Mouse (Mus musculus): ENCODE data around the gene Ppp1r2. TPM values are rescaled to one million over a fixed set of nuclear protein-coding genes. Genes with fewer than 3 reads are reported as not detected.
A peak's percentile ranks its signal among the peaks of the same experiment; 100 is the strongest.
"Not testable (repeated sequence)": the region's sequence is repeated elsewhere in the genome, so short reads cannot be mapped to it uniquely, and the experiment has no call there.

Gene Ppp1r2
- total RNA-seq (2021): 10 to 100 TPM; 92.4 to 97.8 TPM

GRCm38 (mm10) chr16:31274674-31275460 lies at the start of gene Ppp1r2:
Gene Ppp1r2, minus strand, starts transcription at chr16:31275277.
- peak; percentile 85 to 88 for DNase-seq

GRCm38 (mm10) chr16:31321501-31321900 lies 46.4 kb upstream of the Ppp1r2 start:
- no peak for DNase-seq

- DNase-seq: no peak
These were observed 45.9 kb upstream of the Ppp1r2 start for GRCm38 (mm10) chr16:31320954-31321353.

GRCm38 (mm10) chr16:31319723-31320122 lies 44.6 kb upstream of the Ppp1r2 start:
- DNase-seq: not testable (repeated sequence)

GRCm38 (mm10) chr16:31319316-31319715 lies 44.2 kb upstream of the Ppp1r2 start:
- DNase-seq: no peak

- no peak for DNase-seq
These were observed 43.3 kb upstream of the Ppp1r2 start for GRCm38 (mm10) chr16:31318418-31318817.

- not testable (repeated sequence) for DNase-seq
These were observed 41.4 kb upstream of the Ppp1r2 start for GRCm38 (mm10) chr16:31316246-31317143.

- no peak for DNase-seq
These were observed 40.2 kb upstream of the Ppp1r2 start for GRCm38 (mm10) chr16:31315294-31315693.

GRCm38 (mm10) chr16:31314497-31315233 lies 39.6 kb upstream of the Ppp1r2 start, which contains the start of gene Apod:
Gene Apod, minus strand, starts transcription at chr16:31314808.
- DNase-seq: no peak

- no peak for DNase-seq
These were observed 38.5 kb upstream of the Ppp1r2 start for GRCm38 (mm10) chr16:31313611-31314010.

GRCm38 (mm10) chr16:31312296-31312695 lies 37.2 kb upstream of the Ppp1r2 start:
- DNase-seq: no peak

- no peak for DNase-seq
These were observed 30.3 kb upstream of the Ppp1r2 start for GRCm38 (mm10) chr16:31305199-31305919.

GRCm38 (mm10) chr16:31303276-31303675 lies 28.2 kb upstream of the Ppp1r2 start:
- DNase-seq: no peak

GRCm38 (mm10) chr16:31300883-31301532 lies 25.9 kb upstream of the Ppp1r2 start:
- no peak for DNase-seq

- no peak for DNase-seq
These were observed 25.4 kb upstream of the Ppp1r2 start for GRCm38 (mm10) chr16:31300467-31300866.

GRCm38 (mm10) chr16:31299960-31300353 lies 24.9 kb upstream of the Ppp1r2 start:
- no peak for DNase-seq

- DNase-seq: no peak
These were observed 24.3 kb upstream of the Ppp1r2 start for GRCm38 (mm10) chr16:31299164-31299959.

- no peak for DNase-seq
These were observed 22.0 kb upstream of the Ppp1r2 start for GRCm38 (mm10) chr16:31297113-31297512.

- no peak for DNase-seq
These were observed 18.7 kb upstream of the Ppp1r2 start for GRCm38 (mm10) chr16:31293761-31294160.

GRCm38 (mm10) chr16:31290751-31291365 lies 15.8 kb upstream of the Ppp1r2 start:
- DNase-seq: no peak
